Mouse (Mus musculus): ENCODE data around the gene Cntnap2.

GRCm38 (mm10) chr6:45271537-45271936 lies 212.4 kb downstream of the Cntnap2 start:
- TF ChIP-seq CTCF (IDR thresholded peaks at IDR 0.05; ENCODE audit: low read depth) (no peak), EP300 (IDR thresholded peaks at IDR 0.05; ENCODE audit: low read depth) (no peak)

All from liver, postnatal 0 days (tissue).